Mouse (Mus musculus) liver, embryonic 11.5 days (tissue): ENCODE results near the gene Tmcc3. TPM values are rescaled to one million over a fixed set of nuclear protein-coding genes. Genes with fewer than 3 reads are reported as not detected.

Experiments
- ATAC-seq: fragments of 200-750 bp; cut with Nextera tagmentation; replicated peaks from 2 replicates; pipeline ENCODE4 v1.8.0; 2017; ENCODE audit warnings: moderate number of reproducible peaks, mild to moderate bottlenecking, moderate TSS enrichment, moderate library complexity; ENCODE audit not compliant: low FRiP score
- DNase-seq: peaks from one replicate; pipeline ENCODE4 v3.0.0-alpha.2; 2017; ENCODE audit warnings: low spot score
- H3K27ac ChIP-seq: fragments of 300-500 bp; sonication (generic); 2 replicates; pipeline ENCODE4 v1.5.1; 2014; ENCODE audit warnings: mild to moderate bottlenecking, low read depth, low read length, control low read depth
- H3K27me3 ChIP-seq: fragments of 300-500 bp; sonication (generic); replicated peaks from 2 replicates; pipeline ENCODE4 v1.6.1; 2014; ENCODE audit warnings: low read length, mixed read lengths; ENCODE audit not compliant: control insufficient read depth, insufficient read depth
- H3K36me3 ChIP-seq: fragments of 300-500 bp; sonication (generic); 2 replicates; pipeline ENCODE4 v1.6.1; 2014; ENCODE audit warnings: mild to moderate bottlenecking, low read length, moderate library complexity, mixed read lengths; ENCODE audit not compliant: control insufficient read depth, insufficient read depth
- H3K4me1 ChIP-seq: fragments of 300-500 bp; sonication (generic); replicated peaks from 2 replicates; pipeline ENCODE4 v1.6.1; 2014; ENCODE audit warnings: low read length, mixed read lengths; ENCODE audit not compliant: control insufficient read depth, insufficient read depth
- H3K4me2 ChIP-seq: fragments of 300-500 bp; sonication (generic); 2 replicates; pipeline ENCODE4 v1.6.1; 2014; ENCODE audit warnings: mild to moderate bottlenecking, control low read depth, moderate library complexity
- H3K4me3 ChIP-seq: fragments of 300-500 bp; sonication (generic); 2 replicates; pipeline ENCODE4 v1.5.1; 2014; ENCODE audit warnings: low read depth, low read length, control low read depth
- H3K9ac ChIP-seq: fragments of 300-500 bp; sonication (generic); 2 replicates; pipeline ENCODE4 v1.6.1; 2014; ENCODE audit warnings: low read depth, low read length, control low read depth
- H3K9me3 ChIP-seq: fragments of 300-500 bp; sonication (generic); 2 replicates; pipeline ENCODE4 v1.6.1; 2016; ENCODE audit warnings: low read length, inconsistent platforms, mixed read lengths; ENCODE audit not compliant: control insufficient read depth
- WGBS: fragments of 180-500 bp; shearing (Covaris S2); extraction: QIAGEN DNeasy Blood & Tissue Kit; methylation state at CpG from one replicate; pipeline ENCODE4 v1.1.7; 2014; 5-methylcytosine and 5-hydroxymethylcytosine counted together
- polyA plus RNA-seq: library from polyadenylated mRNA; unstranded; fragments of >200 nt; fragmentation: Nextera tagmentation; extraction: Ambion mirVana; gene quantifications from 2 replicates; pipeline ENCODE4 v1.2.1, GENCODE M21; 2014

Gene Tmcc3
- polyA plus RNA-seq, 1 experiment from 2014 or later: 5.6 TPM

DNA sequence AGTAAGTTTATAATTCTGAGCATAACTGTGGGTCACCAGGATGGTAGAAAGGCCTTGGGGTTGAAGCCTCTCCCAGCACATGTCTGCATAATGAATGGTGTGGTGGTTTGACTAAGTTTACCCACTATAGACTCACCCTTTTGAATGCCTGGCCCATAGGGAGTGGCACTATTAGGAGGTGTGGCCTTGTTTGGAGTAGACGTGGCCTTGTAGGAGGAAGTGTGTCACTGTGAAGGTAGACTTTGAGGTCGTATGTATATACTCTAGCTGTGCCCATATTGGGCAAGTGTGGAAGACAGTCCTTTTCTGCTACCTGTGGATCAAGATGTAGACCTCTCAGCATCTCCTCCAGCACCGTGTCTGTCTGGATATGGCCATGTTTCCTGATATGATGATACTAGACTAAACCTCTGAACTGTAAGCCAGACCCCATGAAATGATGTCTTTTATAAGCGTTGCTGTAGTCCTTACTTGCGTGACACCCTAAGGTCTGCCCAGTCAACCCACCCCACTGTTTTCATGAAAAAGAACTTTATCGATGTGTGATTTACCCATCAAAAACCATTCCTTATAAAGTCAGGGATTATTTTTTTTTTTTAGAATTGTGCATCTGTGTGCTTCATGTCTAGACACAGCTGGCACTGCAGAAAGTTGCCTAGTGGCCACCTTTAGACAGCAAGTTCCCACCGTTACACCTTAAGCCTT, 40.6 kb downstream of the Tmcc3 start:
- Histone ChIP-seq H3K27me3 (no peaks in the 10 kb centered on the region), H3K4me3 (no peak overlapping the region)
- whole genome bisulfite sequencing: 87% methylated on average over 7 of the region's 7 CpGs

DNA sequence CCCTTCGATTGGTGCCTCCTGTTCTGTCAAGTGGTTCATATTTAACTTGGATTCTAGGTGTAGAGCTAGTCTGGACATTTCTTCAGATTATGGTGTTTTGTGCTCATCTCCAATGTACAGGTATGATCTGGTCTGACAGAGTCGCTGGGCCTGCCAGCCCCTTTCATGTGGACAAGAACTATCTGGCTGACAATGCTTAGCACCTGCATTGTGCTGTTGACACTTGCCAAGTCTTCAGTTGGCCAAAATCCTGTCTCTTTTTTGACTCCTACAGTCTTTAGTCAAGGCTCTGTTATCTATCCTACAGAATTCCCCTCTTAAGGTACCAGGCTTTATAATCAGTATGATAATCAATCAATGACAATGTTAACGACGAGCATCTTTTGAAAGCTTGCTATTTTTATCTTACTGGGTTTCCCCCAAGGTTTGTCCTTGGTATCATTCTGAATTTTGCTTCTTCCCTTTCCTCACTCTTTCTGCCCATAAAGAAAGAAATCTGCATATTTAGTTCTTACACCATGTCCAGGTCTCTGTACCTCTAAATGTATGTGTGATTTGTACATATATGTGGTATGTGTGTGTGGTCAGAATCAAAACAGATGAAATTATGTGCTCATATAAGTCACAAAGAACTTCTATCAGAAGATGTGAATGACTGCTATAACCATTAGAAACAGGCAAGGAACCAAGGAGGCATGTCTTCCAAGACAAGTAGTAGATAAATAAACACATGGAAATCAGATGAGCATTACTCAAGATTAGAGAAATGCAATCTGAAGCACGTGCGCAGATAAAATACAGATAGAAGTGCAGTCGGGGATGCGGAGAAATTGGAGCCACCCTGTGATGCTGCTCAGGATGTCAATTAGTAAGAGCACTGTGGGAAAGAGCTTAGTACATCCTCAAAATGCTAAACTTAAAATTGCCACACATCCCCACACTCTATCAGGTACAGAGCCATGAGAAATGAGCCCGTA, 41.4 kb downstream of the Tmcc3 start:
- Histone ChIP-seq H3K36me3 (no peaks in the 10 kb centered on the region), H3K4me1 (no peaks in the 10 kb centered on the region), H3K4me2 (no peak overlapping the region), H3K9me3 (no peaks in the 10 kb centered on the region), H3K27ac (no peak overlapping the region), H3K4me3 (no peak overlapping the region), H3K27me3 (no peaks in the 10 kb centered on the region), H3K9ac (no peak overlapping the region)
- WGBS: 74% methylated on average over 9 of the region's 9 CpGs
- DNase-seq (no peak), ATAC-seq (no peak)

More for the DNA sequence above, 40.6 kb downstream of the Tmcc3 start:
- Histone ChIP-seq H3K4me2 (no peak overlapping the region), H3K27ac (no peak overlapping the region), H3K9me3 (no peaks in the 10 kb centered on the region), H3K9ac (no peak overlapping the region), H3K4me1 (no peaks in the 10 kb centered on the region), H3K36me3 (no peaks in the 10 kb centered on the region)
- DNase-seq (no peak), ATAC-seq (no peak)

DNA sequence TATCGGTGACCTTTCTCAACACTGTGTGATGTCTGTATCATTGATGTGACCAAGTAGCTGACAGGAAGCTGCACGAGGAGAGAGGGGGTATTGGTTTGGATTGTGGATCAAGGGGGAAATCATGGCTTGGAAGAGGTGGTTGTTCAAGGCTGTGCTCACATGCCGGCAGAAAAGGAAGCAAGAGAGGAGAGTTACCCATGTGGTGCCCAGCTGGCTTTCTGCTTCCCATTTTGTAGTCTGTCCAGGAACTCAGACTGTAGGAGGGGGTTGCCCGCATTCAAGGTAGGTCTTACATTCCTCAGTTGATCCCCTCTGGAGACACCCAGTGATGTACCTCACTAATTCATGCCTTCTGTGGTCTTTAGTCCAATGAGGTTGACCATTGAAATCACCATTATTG, 42.3 kb downstream of the Tmcc3 start:
- WGBS: 49% methylated on average over 4 of the region's 4 CpGs
- H3K9ac ChIP-seq: no peak overlapping the region
- H3K27me3 ChIP-seq: no peaks in the 10 kb centered on the region
- H3K4me3 ChIP-seq: no peak overlapping the region
- no peaks in the 10 kb centered on the region for H3K4me1 ChIP-seq
- DNase-seq (no peak), ATAC-seq (no peak)
- H3K4me2 ChIP-seq: no peak overlapping the region
- H3K9me3 ChIP-seq: no peaks in the 10 kb centered on the region
- no peaks in the 10 kb centered on the region for H3K36me3 ChIP-seq
- H3K27ac ChIP-seq: no peak overlapping the region

DNA sequence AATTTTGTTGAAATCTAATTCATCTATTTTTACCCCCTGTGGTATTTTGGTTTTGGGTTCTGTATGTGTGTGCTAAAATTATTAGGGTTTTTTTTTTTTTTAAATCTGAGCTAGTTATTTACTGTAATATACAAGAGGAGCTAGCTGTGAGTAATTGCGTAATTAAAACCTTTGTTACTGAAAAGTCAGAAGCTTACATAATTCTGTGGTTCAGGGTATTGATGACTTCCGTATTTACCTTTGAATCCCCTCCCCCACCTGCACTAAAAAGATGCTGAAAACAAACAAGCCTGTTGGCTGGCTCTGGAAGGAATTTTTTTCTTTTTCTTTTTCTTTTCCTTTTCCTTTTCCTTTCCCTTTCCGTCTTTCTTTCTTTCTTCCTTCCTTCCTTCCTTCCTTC, 42.7 kb downstream of the Tmcc3 start:
- DNase-seq: no peak

DNA sequence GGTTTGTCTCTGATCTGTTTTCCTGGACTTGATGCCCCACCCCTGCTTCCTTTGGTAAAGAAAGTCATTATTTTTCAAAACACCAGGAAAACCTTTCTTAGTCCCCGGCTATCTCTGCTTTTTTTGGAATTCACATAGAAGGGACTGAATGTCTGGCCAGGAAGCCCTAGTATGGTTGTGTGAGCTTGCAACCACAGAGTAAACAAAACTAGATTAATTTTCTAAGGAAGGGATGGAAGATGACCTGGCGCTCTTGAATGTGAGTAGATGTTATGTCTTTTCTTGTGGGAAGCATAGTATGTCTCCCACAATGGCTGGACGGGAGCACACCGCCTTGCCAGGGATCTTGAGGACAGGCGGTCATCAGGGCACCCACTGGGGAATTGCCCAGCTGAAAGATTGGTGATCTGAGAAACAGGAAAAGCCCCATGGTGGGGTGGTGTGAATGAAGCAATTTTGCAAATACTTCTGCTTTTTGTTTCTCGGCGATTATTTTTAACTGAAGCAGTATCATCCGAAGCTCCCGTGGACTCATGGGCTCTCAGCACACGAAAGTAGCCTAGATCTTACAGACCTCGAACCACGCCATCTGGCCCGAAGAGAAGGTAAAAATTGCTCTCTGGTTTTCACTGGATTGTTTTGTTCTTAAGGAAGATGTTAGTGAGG, 44.9 kb downstream of the Tmcc3 start:
- DNase-seq: no peak
- no peak for ATAC-seq
- Histone ChIP-seq H3K4me2 (no peak overlapping the region), H3K27me3 (no peaks in the 10 kb centered on the region), H3K36me3 (no peaks in the 10 kb centered on the region), H3K9me3 (no peaks in the 10 kb centered on the region), H3K9ac (no peak overlapping the region), H3K27ac (no peak overlapping the region), H3K4me3 (no peak overlapping the region), H3K4me1 (no peaks in the 10 kb centered on the region)
- WGBS: 61% methylated on average over 13 of the region's 13 CpGs

More for the DNA sequence above, 42.7 kb downstream of the Tmcc3 start:
- 58% methylated on average over 3 of the region's 3 CpGs for WGBS
- Histone ChIP-seq H3K4me3 (no peak overlapping the region), H3K4me2 (no peak overlapping the region), H3K9ac (no peak overlapping the region), H3K36me3 (no peaks in the 10 kb centered on the region), H3K27me3 (no peaks in the 10 kb centered on the region), H3K4me1 (no peaks in the 10 kb centered on the region), H3K9me3 (no peaks in the 10 kb centered on the region), H3K27ac (no peak overlapping the region)
- no peak for ATAC-seq

DNA sequence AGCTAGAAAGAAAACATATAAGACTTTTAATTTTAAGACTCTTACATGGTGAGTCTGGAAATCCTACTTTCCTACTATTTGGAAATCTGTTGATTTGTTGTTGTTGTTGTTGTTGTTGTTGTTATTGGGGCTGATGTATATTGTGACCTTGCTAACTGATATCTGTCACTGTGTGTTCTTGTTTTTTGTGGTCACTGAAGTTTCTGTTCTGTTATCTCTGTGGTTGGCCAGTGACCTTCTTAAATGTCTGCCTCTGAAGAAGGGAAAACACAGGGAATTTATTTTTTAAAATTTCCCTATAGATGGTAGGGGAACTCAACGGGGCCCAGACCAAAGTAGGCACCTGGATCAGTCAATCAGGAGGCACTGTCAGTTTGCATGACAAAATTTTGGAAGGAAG, 48.9 kb downstream of the Tmcc3 start:
- Histone ChIP-seq H3K9me3 (no peaks in the 10 kb centered on the region), H3K4me2 (no peak overlapping the region), H3K27ac (no peak overlapping the region), H3K4me1 (no peaks in the 10 kb centered on the region), H3K9ac (no peak overlapping the region), H3K36me3 (no peaks in the 10 kb centered on the region), H3K27me3 (no peaks in the 10 kb centered on the region), H3K4me3 (no peak overlapping the region)
- ATAC-seq (no peak), DNase-seq (no peak)
- WGBS: 62% methylated on average over 1 of the region's 1 CpGs

DNA sequence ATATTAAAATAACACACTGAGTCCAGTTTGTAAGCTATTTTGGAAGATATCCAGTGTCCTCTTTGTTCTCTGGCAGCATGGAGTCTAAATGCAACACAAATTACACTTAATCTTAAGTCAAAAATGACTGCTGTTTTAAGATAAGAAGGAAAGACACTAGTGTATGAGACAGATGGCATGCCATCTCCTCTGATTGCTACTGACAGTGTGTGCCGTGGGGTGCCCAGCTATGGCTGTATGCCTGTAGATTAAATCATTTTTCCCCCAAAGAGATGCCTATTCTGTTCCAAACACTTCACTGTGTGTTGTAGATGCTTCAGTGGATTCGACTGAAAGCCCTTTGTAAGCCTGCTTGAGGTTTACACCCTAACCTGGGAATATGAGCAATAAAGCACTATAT, 59.5 kb downstream of the Tmcc3 start:
- no peak overlapping the region for H3K27ac ChIP-seq
- peaks cover 2% of the 10 kb centered on the region; the same call in 1 of the 2 replicates for H3K27me3 ChIP-seq
- no peak overlapping the region for H3K4me3 ChIP-seq
- no peaks in the 10 kb centered on the region for H3K36me3 ChIP-seq
- H3K4me1 ChIP-seq: no peaks in the 10 kb centered on the region
- DNase-seq: no peak
- ATAC-seq: no peak; the same call in 1 of the 2 replicates
- WGBS: 55% methylated on average over 2 of the region's 2 CpGs
- H3K9me3 ChIP-seq: no peaks in the 10 kb centered on the region
- no peak overlapping the region for H3K4me2 ChIP-seq
- no peak overlapping the region for H3K9ac ChIP-seq

DNA sequence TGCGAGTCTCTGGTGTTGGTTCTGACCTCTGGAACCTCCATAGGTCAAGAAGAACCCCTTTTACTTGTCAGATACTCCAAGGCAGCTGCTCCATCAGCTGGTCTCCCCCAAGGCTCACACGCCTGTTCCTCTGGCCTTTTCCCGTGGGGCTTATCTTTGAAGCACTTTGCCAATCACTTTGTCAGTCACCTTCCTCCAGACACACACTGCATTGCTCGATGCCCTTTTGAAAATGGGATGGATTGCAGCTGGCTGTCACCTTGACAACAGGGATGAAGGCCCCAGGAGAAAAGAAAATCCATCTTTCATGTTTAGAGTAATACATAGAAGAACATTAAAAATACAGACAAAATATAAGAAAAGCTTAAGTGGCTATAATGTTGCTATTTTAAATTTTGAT, 65.2 kb downstream of the Tmcc3 start:
- H3K4me1 ChIP-seq: 0 out of 2 replicates have a peak, but pooled peaks cover 3% of the 10 kb centered on the region
- H3K9me3 ChIP-seq: peaks cover 4% of the 10 kb centered on the region; the same call in 1 of the 2 replicates
- ATAC-seq (no peak), DNase-seq (no peak)
- no peak overlapping the region for H3K4me3 ChIP-seq
- no peak overlapping the region for H3K4me2 ChIP-seq
- 38% methylated on average over 4 of the region's 4 CpGs for WGBS
- peaks cover 2% of the 10 kb centered on the region; the same call in 1 of the 2 replicates for H3K27me3 ChIP-seq
- H3K27ac ChIP-seq: no peak overlapping the region
- no peaks in the 10 kb centered on the region for H3K36me3 ChIP-seq
- H3K9ac ChIP-seq: no peak overlapping the region
